Mouse (Mus musculus) hindbrain, embryonic 15.5 days (tissue): ENCODE data around the gene Hnrnpul1. TPM values are rescaled to one million over a fixed set of nuclear protein-coding genes. Genes with fewer than 3 reads are reported as not detected.
A peak's percentile ranks its signal among the peaks of the same experiment; 100 is the strongest.

Source experiments
- ATAC-seq: fragments of 200-750 bp; cut with Nextera tagmentation; 2 replicates; pipeline ENCODE4 v1.8.0; 2017; ENCODE audit warnings: low read depth, moderate number of reproducible peaks, moderate TSS enrichment; ENCODE audit not compliant: low FRiP score
- H3K27ac ChIP-seq: fragments of 300-500 bp; sonication (generic); replicated peaks from 2 replicates; pipeline ENCODE4 v1.5.1; 2015; ENCODE audit warnings: mild to moderate bottlenecking, inconsistent platforms
- H3K27me3 ChIP-seq: fragments of 300-500 bp; sonication (generic); 2 replicates; pipeline ENCODE4 v1.6.1; 2015; ENCODE audit warnings: control low read depth, inconsistent platforms
- H3K36me3 ChIP-seq: fragments of 300-500 bp; sonication (generic); 2 replicates; pipeline ENCODE4 v1.6.1; 2015; ENCODE audit warnings: control low read depth, inconsistent platforms
- H3K4me1 ChIP-seq: fragments of 300-500 bp; sonication (generic); replicated peaks from 2 replicates; pipeline ENCODE4 v1.6.1; 2015; ENCODE audit warnings: control low read depth, inconsistent platforms
- H3K4me2 ChIP-seq: fragments of 300-500 bp; sonication (generic); 2 replicates; pipeline ENCODE4 v1.6.1; 2015; ENCODE audit warnings: moderate library complexity, mild to moderate bottlenecking, inconsistent platforms
- H3K4me3 ChIP-seq: fragments of 300-500 bp; sonication (generic); 2 replicates; pipeline ENCODE4 v1.5.1; 2015; ENCODE audit warnings: mild to moderate bottlenecking, inconsistent platforms
- H3K9ac ChIP-seq: fragments of 300-500 bp; sonication (generic); 2 replicates; pipeline ENCODE4 v1.6.1; 2015; ENCODE audit warnings: inconsistent platforms
- H3K9me3 ChIP-seq: fragments of 300-500 bp; sonication (generic); 2 replicates; pipeline ENCODE4 v1.6.1; 2016; ENCODE audit warnings: control low read depth, inconsistent platforms
- WGBS: fragments of 180-500 bp; shearing (Covaris S2); methylation state at CpG from one replicate; pipeline ENCODE4 v1.1.7; 2015; 5-methylcytosine and 5-hydroxymethylcytosine counted together
- polyA plus RNA-seq: library from polyadenylated mRNA; unstranded; fragments of >200 nt; fragmentation: Nextera tagmentation; extraction: Ambion mirVana; gene quantifications from 2 replicates; pipeline ENCODE4 v1.2.1, GENCODE M21; 2015

The Hnrnpul1 gene
- polyA plus RNA-seq, 1 experiment from 2014 or later = 43.7 TPM

GRCm38 (mm10) chr7:25768229-25768628 is 13.7 kb upstream of the Hnrnpul1 start:
- H3K36me3 ChIP-seq = no peaks in the 10 kb centered on the region
- no peak overlapping the region for H3K4me2 ChIP-seq
- H3K9ac ChIP-seq = no peak overlapping the region
- H3K27me3 ChIP-seq = no peaks in the 10 kb centered on the region
- no peak overlapping the region for H3K27ac ChIP-seq
- ATAC-seq = no peak
- WGBS = 90% methylated on average over 5 of the region's 5 CpGs
- no peak overlapping the region for H3K4me3 ChIP-seq
- no peaks in the 10 kb centered on the region for H3K4me1 ChIP-seq
- H3K9me3 ChIP-seq = no peaks in the 10 kb centered on the region

GRCm38 (mm10) chr7:25766108-25766507 is 11.6 kb upstream of the Hnrnpul1 start:
- 89% methylated on average over 6 of the region's 6 CpGs for WGBS
- Histone ChIP-seq H3K9ac (no peak overlapping the region), H3K36me3 (no peaks in the 10 kb centered on the region), H3K4me3 (no peak overlapping the region), H3K27me3 (no peaks in the 10 kb centered on the region), H3K27ac (no peak overlapping the region), H3K4me1 (no peaks in the 10 kb centered on the region), H3K9me3 (no peaks in the 10 kb centered on the region), H3K4me2 (no peak overlapping the region)
- no peak for ATAC-seq

GRCm38 (mm10) chr7:25764221-25764620 is 9.7 kb upstream of the Hnrnpul1 start:
- H3K27me3 ChIP-seq = no peaks in the 10 kb centered on the region
- WGBS = 63% methylated on average over 5 of the region's 5 CpGs
- no peak overlapping the region for H3K9ac ChIP-seq
- H3K4me3 ChIP-seq = no peak overlapping the region
- no peaks in the 10 kb centered on the region for H3K36me3 ChIP-seq
- no peaks in the 10 kb centered on the region for H3K4me1 ChIP-seq
- no peak overlapping the region for H3K27ac ChIP-seq
- no peaks in the 10 kb centered on the region for H3K9me3 ChIP-seq
- no peak for ATAC-seq
- H3K4me2 ChIP-seq = no peak overlapping the region

GRCm38 (mm10) chr7:25763678-25764077 is 9.1 kb upstream of the Hnrnpul1 start:
- no peaks in the 10 kb centered on the region for H3K4me1 ChIP-seq
- H3K27me3 ChIP-seq = no peaks in the 10 kb centered on the region
- no peak for ATAC-seq
- 73% methylated on average over 11 of the region's 11 CpGs for WGBS
- no peak overlapping the region for H3K27ac ChIP-seq
- no peak overlapping the region for H3K4me3 ChIP-seq
- H3K9me3 ChIP-seq = no peaks in the 10 kb centered on the region
- no peaks in the 10 kb centered on the region for H3K36me3 ChIP-seq
- H3K4me2 ChIP-seq = no peak overlapping the region
- H3K9ac ChIP-seq = no peak overlapping the region

- no peak overlapping the region for H3K4me3 ChIP-seq
- ATAC-seq = no peak
- H3K9me3 ChIP-seq = no peaks in the 10 kb centered on the region
- H3K4me2 ChIP-seq = no peak overlapping the region
- H3K9ac ChIP-seq = no peak overlapping the region
- 69% methylated on average over 10 of the region's 10 CpGs for WGBS
- H3K4me1 ChIP-seq = no peaks in the 10 kb centered on the region
- no peak overlapping the region for H3K27ac ChIP-seq
- H3K36me3 ChIP-seq = no peaks in the 10 kb centered on the region
- H3K27me3 ChIP-seq = no peaks in the 10 kb centered on the region
Observed at GRCm38 (mm10) chr7:25761354-25761753, 6.8 kb upstream of the Hnrnpul1 start.

GRCm38 (mm10) chr7:25756011-25756410 is 1.5 kb upstream of the Hnrnpul1 start:
- under 1% methylated on average over 18 of the region's 18 CpGs for WGBS
- H3K4me3 ChIP-seq = peak overlapping the region; percentile 89
- ATAC-seq = peak; percentile 23

GRCm38 (mm10) chr7:25755468-25755833 is 894 bp upstream of the Hnrnpul1 start:
- WGBS = under 1% methylated on average over 15 of the region's 15 CpGs

More at GRCm38 (mm10) chr7:25756011-25756410, 1.5 kb upstream of the Hnrnpul1 start:
- Histone ChIP-seq H3K27me3 (no peaks in the 10 kb centered on the region), H3K9me3 (no peaks in the 10 kb centered on the region), H3K36me3 (no peaks in the 10 kb centered on the region), H3K4me2 (peak overlapping the region; percentile 98), H3K4me1 (peaks cover 25% of the 10 kb centered on the region), H3K27ac (peak overlapping the region; percentile 99), H3K9ac (peak overlapping the region; percentile 56)

GRCm38 (mm10) chr7:25754439-25754737 is 169 bp downstream of the Hnrnpul1 start:
- H3K9ac ChIP-seq = peak overlapping the region; percentile 98
- peaks cover 14% of the 10 kb centered on the region for H3K36me3 ChIP-seq
- peaks cover 25% of the 10 kb centered on the region for H3K4me1 ChIP-seq
- H3K27me3 ChIP-seq = no peaks in the 10 kb centered on the region
- peak overlapping the region; percentile 99 for H3K27ac ChIP-seq
- ATAC-seq = no peak
- no peaks in the 10 kb centered on the region for H3K9me3 ChIP-seq
- H3K4me2 ChIP-seq = peak overlapping the region; percentile 98
- WGBS = under 1% methylated on average over 28 of the region's 30 CpGs
- peak overlapping the region; percentile 89 for H3K4me3 ChIP-seq

More at GRCm38 (mm10) chr7:25755468-25755833, 894 bp upstream of the Hnrnpul1 start:
- peak overlapping the region; percentile 99 for H3K27ac ChIP-seq
- H3K36me3 ChIP-seq = peaks cover 5% of the 10 kb centered on the region
- no peaks in the 10 kb centered on the region for H3K9me3 ChIP-seq
- H3K9ac ChIP-seq = peak overlapping the region; percentile 56
- peak; percentile 42 for ATAC-seq
- H3K4me3 ChIP-seq = peak overlapping the region; percentile 89
- H3K4me1 ChIP-seq = peaks cover 25% of the 10 kb centered on the region
- no peaks in the 10 kb centered on the region for H3K27me3 ChIP-seq
- H3K4me2 ChIP-seq = peak overlapping the region; percentile 98

GRCm38 (mm10) chr7:25753643-25754438 is 716 bp downstream of the Hnrnpul1 start:
- Histone ChIP-seq H3K9ac (peak overlapping the region; percentile 98), H3K27me3 (no peaks in the 10 kb centered on the region), H3K9me3 (no peaks in the 10 kb centered on the region), H3K4me2 (peak overlapping the region; percentile 98), H3K4me1 (peaks cover 25% of the 10 kb centered on the region), H3K4me3 (peak overlapping the region; percentile 89), H3K27ac (peak overlapping the region; percentile 99), H3K36me3 (peaks cover 19% of the 10 kb centered on the region)
- peak; percentile 1; the same call in 1 of the 2 replicates for ATAC-seq
- under 1% methylated on average over 46 of the region's 46 CpGs for WGBS

GRCm38 (mm10) chr7:25753076-25753475 is 1.5 kb downstream of the Hnrnpul1 start:
- Histone ChIP-seq H3K27ac (0 out of 2 replicates have a peak overlapping the region, but pooled peaks have one; percentile 99), H3K9me3 (no peaks in the 10 kb centered on the region), H3K4me3 (peak overlapping the region; percentile 89), H3K9ac (peak overlapping the region; percentile 98), H3K4me2 (peak overlapping the region; percentile 98), H3K4me1 (peaks cover 25% of the 10 kb centered on the region), H3K27me3 (no peaks in the 10 kb centered on the region), H3K36me3 (peaks cover 27% of the 10 kb centered on the region)
- no peak for ATAC-seq

- WGBS = 84% methylated on average over 3 of the region's 3 CpGs
- no peak for ATAC-seq
Observed at GRCm38 (mm10) chr7:25746844-25747243, 7.7 kb downstream of the Hnrnpul1 start.

GRCm38 (mm10) chr7:25738277-25738676 is 16.3 kb downstream of the Hnrnpul1 start:
- 92% methylated on average over 3 of the region's 3 CpGs for WGBS
- no peak for ATAC-seq

More at GRCm38 (mm10) chr7:25746844-25747243, 7.7 kb downstream of the Hnrnpul1 start:
- H3K27me3 ChIP-seq = no peaks in the 10 kb centered on the region
- H3K4me3 ChIP-seq = no peak overlapping the region
- peaks cover 7% of the 10 kb centered on the region for H3K4me1 ChIP-seq
- no peak overlapping the region for H3K9ac ChIP-seq
- no peak overlapping the region for H3K27ac ChIP-seq
- no peaks in the 10 kb centered on the region for H3K9me3 ChIP-seq
- peaks cover 88% of the 10 kb centered on the region for H3K36me3 ChIP-seq
- H3K4me2 ChIP-seq = no peak overlapping the region

More at GRCm38 (mm10) chr7:25738277-25738676, 16.3 kb downstream of the Hnrnpul1 start:
- peaks cover 92% of the 10 kb centered on the region for H3K36me3 ChIP-seq
- no peak overlapping the region for H3K4me3 ChIP-seq
- no peaks in the 10 kb centered on the region for H3K9me3 ChIP-seq
- no peak overlapping the region for H3K9ac ChIP-seq
- no peaks in the 10 kb centered on the region for H3K4me1 ChIP-seq
- H3K27ac ChIP-seq = no peak overlapping the region
- no peak overlapping the region for H3K4me2 ChIP-seq
- H3K27me3 ChIP-seq = no peaks in the 10 kb centered on the region
